Mouse (Mus musculus) embryonic facial prominence, embryonic 14.5 days (tissue): ENCODE results near the gene F10. TPM values are rescaled to one million over a fixed set of nuclear protein-coding genes. Genes with fewer than 3 reads are reported as not detected.

ENCODE experiments used
- ATAC-seq: fragments of 200-750 bp; cut with Nextera tagmentation; 2 replicates; pipeline ENCODE4 v1.8.0; 2017; ENCODE audit warnings: low read depth, moderate number of reproducible peaks, moderate TSS enrichment
- DNase-seq: peaks from one replicate; pipeline ENCODE4 v3.0.0-alpha.2; 2015; ENCODE audit warnings: low spot score
- H3K27ac ChIP-seq: fragments of 300-500 bp; sonication (generic); replicated peaks from 2 replicates; pipeline ENCODE4 v1.5.1; 2014; ENCODE audit warnings: low read depth, mild to moderate bottlenecking, low read length, moderate library complexity
- H3K27me3 ChIP-seq: fragments of 300-500 bp; sonication (generic); replicated peaks from 2 replicates; pipeline ENCODE4 v1.6.1; 2014; ENCODE audit warnings: low read length; ENCODE audit not compliant: control insufficient read depth, insufficient read depth
- H3K36me3 ChIP-seq: fragments of 300-500 bp; sonication (generic); 2 replicates; pipeline ENCODE4 v1.6.1; 2014; ENCODE audit warnings: low read length, mixed read lengths; ENCODE audit not compliant: control insufficient read depth, insufficient read depth
- H3K4me1 ChIP-seq: fragments of 300-500 bp; sonication (generic); 2 replicates; pipeline ENCODE4 v1.6.1; 2014; ENCODE audit warnings: antibody characterized with exemption, low read length; ENCODE audit not compliant: control insufficient read depth, insufficient read depth
- H3K4me2 ChIP-seq: fragments of 300-500 bp; sonication (generic); 2 replicates; pipeline ENCODE4 v1.6.1; 2014; ENCODE audit warnings: low read depth, mild to moderate bottlenecking, low read length, moderate library complexity, mixed read lengths
- H3K4me3 ChIP-seq: fragments of 300-500 bp; sonication (generic); 2 replicates; pipeline ENCODE4 v1.5.1; 2014; ENCODE audit warnings: low read depth, mild to moderate bottlenecking, low read length
- H3K9ac ChIP-seq: fragments of 300-500 bp; sonication (generic); 2 replicates; pipeline ENCODE4 v1.6.1; 2014; ENCODE audit warnings: low read depth, mild to moderate bottlenecking, low read length, moderate library complexity, mixed read lengths
- H3K9me3 ChIP-seq: fragments of 300-500 bp; sonication (generic); 2 replicates; pipeline ENCODE4 v1.6.1; 2016; ENCODE audit warnings: low read length; ENCODE audit not compliant: control insufficient read depth
- WGBS: fragments of 180-500 bp; shearing (Covaris S2); extraction: QIAGEN DNeasy Blood & Tissue Kit; methylation state at CpG from one replicate; pipeline ENCODE4 v1.1.7; 2014; 5-methylcytosine and 5-hydroxymethylcytosine counted together
- polyA plus RNA-seq: library from polyadenylated mRNA; unstranded; fragments of >200 nt; fragmentation: Nextera tagmentation; extraction: Ambion mirVana; gene quantifications from 2 replicates; pipeline ENCODE4 v1.2.1, GENCODE M21; 2014

Gene F10
- polyA plus RNA-seq, 1 experiment from 2014 or later = 0.38 TPM

DNA sequence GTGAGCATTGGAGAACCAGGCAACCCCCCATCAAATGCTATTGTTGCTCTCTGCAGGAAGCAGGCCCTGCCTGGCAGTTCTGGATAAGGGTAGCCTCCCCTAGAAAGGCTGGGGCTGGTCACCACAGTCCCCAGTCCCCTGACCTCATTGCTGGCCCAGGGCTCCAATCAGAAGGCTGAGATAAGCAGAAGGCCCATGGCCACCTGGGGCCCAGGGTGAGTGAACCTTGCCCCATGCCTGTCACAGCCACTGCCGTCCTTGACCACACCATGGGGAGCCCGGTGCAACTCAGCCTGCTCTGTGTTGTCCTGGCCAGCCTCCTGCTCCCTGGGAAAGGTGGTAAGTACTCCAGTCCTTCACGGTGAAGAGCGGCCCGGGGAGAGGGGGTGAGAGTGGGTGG lies 461 bp downstream of the F10 start:
- Histone ChIP-seq H3K27ac (no peak overlapping the region), H3K36me3 (no peaks in the 10 kb centered on the region), H3K4me1 (no peaks in the 10 kb centered on the region), H3K9me3 (no peaks in the 10 kb centered on the region), H3K9ac (no peak overlapping the region), H3K27me3 (no peaks in the 10 kb centered on the region), H3K4me3 (no peak overlapping the region), H3K4me2 (no peak overlapping the region)
- DNase-seq (no peak), ATAC-seq (no peak)
- 44% methylated on average over 5 of the region's 5 CpGs for WGBS

DNA sequence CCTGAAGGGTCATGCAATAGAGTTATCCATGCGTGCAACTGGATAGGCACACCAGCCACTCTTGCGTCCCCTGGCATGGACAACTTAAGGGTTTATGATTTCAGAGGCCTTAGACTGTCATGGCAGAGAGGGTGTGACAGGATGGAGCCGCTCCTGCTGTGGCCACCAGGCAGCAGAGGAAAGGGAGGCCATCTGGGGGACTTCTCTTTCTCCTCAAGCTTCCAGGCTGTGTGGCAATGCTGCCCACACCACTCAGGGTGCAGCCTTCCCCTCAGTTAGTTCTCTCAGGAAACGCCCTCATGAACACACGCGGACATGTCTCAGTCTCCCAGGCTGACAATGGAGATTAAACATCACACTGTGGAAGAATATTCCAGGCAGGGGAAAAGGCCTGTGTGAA lies 1.9 kb downstream of the F10 start:
- DNase-seq = no peak
- Histone ChIP-seq H3K4me2 (no peak overlapping the region), H3K27ac (no peak overlapping the region), H3K36me3 (no peaks in the 10 kb centered on the region), H3K4me1 (no peaks in the 10 kb centered on the region), H3K4me3 (no peak overlapping the region), H3K27me3 (no peaks in the 10 kb centered on the region), H3K9me3 (no peaks in the 10 kb centered on the region), H3K9ac (no peak overlapping the region)
- 80% methylated on average over 6 of the region's 6 CpGs for WGBS
- no peak for ATAC-seq

DNA sequence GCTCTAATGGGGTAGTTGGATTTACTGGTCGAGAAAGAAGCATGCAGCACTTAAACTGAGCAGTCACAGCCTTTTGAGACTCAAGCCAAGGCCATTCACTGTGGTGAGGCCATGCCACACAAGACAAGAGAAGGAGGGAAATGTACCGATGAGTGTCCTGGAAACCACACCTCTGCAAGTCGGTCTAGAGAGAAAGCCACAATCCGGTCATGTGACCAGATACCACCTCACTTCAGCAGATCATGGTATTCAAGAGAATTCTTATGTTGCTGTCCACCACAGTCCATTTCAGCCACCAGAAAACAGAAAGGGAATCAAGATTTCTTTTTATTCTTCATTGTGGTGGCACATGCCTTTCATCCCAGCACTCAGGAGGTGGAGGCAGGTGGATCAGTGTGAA lies 4.4 kb downstream of the F10 start:
- H3K36me3 ChIP-seq = no peaks in the 10 kb centered on the region
- H3K9me3 ChIP-seq = no peaks in the 10 kb centered on the region
- no peak overlapping the region for H3K9ac ChIP-seq
- no peak overlapping the region for H3K27ac ChIP-seq
- ATAC-seq (no peak), DNase-seq (no peak)
- no peaks in the 10 kb centered on the region for H3K27me3 ChIP-seq
- H3K4me2 ChIP-seq = no peak overlapping the region
- H3K4me3 ChIP-seq = no peak overlapping the region
- WGBS = 87% methylated on average over 4 of the region's 4 CpGs
- H3K4me1 ChIP-seq = no peaks in the 10 kb centered on the region

DNA sequence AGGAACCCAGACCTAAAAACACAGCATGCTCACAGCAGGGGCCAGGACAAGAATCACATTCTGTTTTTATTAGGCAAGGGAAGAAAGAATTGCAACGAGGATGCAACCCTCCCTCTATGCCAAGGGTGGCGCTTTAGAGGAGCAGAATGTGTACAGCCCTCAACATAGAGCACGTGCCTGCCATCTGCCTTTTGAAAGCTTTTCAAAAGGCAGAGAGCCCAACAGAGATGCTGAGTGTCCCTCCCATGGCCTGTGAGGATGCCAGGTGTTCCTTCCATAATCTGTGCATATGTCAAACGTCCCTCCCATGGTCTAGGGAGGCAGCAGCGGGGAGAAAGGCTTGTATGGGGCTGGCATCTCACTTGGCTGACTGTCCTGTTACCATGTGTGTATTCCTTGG lies 10.5 kb downstream of the F10 start:
- H3K4me1 ChIP-seq = no peaks in the 10 kb centered on the region
- no peak for ATAC-seq

DNA sequence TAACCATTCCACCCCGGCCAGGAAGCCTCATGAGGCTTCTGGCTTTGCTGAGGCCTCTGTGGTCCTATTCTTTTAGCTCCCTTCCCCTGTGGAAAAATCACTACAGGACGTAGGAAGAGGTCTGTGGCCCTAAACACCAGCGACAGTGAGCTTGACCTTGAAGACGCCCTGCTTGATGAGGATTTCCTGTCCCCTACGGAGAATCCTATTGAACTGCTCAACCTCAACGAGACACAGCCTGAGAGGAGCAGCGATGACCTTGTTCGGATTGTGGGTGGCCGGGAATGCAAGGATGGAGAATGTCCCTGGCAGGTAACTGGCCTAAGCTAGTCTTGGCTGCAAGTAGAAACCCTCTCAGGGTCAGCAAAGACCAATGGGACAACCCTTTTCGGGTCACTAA lies 13.4 kb downstream of the F10 start:
- no peak for DNase-seq
- Histone ChIP-seq H3K9ac (no peak overlapping the region), H3K4me3 (no peak overlapping the region), H3K27ac (no peak overlapping the region), H3K4me1 (no peaks in the 10 kb centered on the region), H3K4me2 (no peak overlapping the region), H3K36me3 (no peaks in the 10 kb centered on the region), H3K9me3 (no peaks in the 10 kb centered on the region), H3K27me3 (no peaks in the 10 kb centered on the region)
- WGBS = 82% methylated on average over 10 of the region's 10 CpGs
- no peak for ATAC-seq

More for the DNA sequence above, 10.5 kb downstream of the F10 start:
- Histone ChIP-seq H3K4me2 (no peak overlapping the region), H3K9ac (no peak overlapping the region), H3K9me3 (no peaks in the 10 kb centered on the region), H3K27me3 (no peaks in the 10 kb centered on the region), H3K36me3 (no peaks in the 10 kb centered on the region), H3K4me3 (no peak overlapping the region), H3K27ac (no peak overlapping the region)
- no peak for DNase-seq
- WGBS = 53% methylated on average over 5 of the region's 5 CpGs

DNA sequence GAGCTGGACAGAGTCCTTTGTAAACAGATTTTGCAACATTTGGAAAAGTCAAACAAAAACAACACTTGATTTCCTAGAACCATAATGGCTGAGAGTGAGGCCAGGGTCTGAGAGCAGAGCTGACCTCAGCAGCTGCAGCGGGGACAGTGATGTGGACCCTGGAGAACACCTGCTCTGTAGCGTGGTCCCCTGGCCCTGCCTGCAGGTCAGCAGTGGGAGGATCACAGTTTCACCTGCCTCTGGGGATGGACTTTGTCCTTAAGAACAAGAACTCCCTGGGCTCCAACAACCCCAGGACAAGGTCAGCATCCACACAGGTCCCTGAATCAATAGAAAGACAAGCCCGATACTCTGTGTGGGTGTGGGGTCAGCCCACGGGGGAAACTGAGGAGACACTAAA lies 20.2 kb downstream of the F10 start:
- no peaks in the 10 kb centered on the region for H3K4me1 ChIP-seq
- H3K36me3 ChIP-seq = no peaks in the 10 kb centered on the region
- ATAC-seq (no peak), DNase-seq (no peak)
- H3K9me3 ChIP-seq = no peaks in the 10 kb centered on the region
- H3K4me2 ChIP-seq = no peak overlapping the region
- no peak overlapping the region for H3K27ac ChIP-seq
- H3K27me3 ChIP-seq = no peaks in the 10 kb centered on the region
- H3K4me3 ChIP-seq = no peak overlapping the region
- H3K9ac ChIP-seq = no peak overlapping the region
- 83% methylated on average over 4 of the region's 4 CpGs for WGBS

DNA sequence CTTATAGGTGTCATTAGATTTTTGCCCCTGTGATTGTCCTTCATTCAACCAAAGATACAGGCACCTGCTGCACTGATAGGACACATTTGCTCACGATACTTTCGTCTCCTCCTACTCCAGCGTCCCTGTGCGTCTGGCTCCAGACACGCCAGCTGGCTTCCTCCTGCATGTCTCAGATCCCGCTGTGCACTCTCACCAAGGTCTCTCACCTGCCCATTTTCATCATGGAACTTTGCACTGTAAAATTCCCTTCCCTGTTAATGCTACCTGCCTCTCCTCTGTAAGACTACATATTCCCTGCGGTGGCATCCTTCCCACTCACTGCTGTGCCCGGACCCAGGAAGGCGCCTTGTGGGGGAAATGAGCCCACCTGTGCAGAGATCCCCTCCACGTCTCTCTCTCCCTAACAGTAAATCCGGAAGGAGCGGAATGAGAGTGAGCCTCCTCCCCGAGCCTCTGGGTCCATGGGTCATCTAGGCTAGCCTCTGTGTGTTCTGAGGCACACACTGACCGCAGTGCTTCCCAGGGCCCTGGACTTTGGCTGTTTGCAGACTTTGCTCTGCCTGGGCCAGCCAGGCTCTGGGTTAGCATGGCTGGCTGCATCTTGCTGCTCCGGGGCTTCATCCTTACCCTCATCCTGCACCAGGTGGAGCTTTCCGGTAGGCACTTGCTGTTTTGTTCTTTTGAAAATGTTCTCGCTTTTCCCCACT lies 23.5 kb downstream of the F10 start, which contains the start of gene Proz:
Gene Proz (plus strand): TSS at position 474 of the 710 bp plus-strand sequence.
- no peaks in the 10 kb centered on the region for H3K36me3 ChIP-seq
- DNase-seq = no peak
- no peaks in the 10 kb centered on the region for H3K27me3 ChIP-seq
- H3K9me3 ChIP-seq = no peaks in the 10 kb centered on the region
- no peak within 1 kb of the TSS for H3K9ac ChIP-seq
- ATAC-seq = no peak
- no peak within 1 kb of the TSS for H3K27ac ChIP-seq
- H3K4me1 ChIP-seq = no peaks in the 10 kb centered on the region
- 76% methylated on average over 17 of the region's 17 CpGs for WGBS
- H3K4me2 ChIP-seq = no peak within 1 kb of the TSS
- H3K4me3 ChIP-seq = no peak within 1 kb of the TSS

DNA sequence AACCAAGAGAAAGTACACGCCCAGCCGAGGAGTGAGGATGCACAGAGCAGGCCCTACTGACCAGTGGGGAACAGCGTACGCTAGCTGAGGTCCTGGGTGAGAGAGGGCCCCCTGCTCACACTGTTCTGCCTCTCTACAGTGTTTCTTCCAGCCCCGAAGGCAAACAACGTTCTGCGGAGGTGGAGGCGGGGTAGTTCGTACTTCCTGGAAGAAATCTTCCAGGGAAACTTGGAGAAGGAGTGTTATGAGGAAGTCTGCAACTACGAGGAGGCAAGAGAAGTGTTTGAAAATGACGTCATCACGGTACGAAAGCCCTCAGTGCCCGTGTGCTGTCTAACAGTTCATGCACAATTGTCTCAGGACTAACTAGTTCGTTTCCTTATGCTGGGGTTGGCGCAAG lies 26.0 kb downstream of the F10 start:
- Histone ChIP-seq H3K36me3 (no peaks in the 10 kb centered on the region), H3K4me2 (no peak overlapping the region), H3K4me1 (no peaks in the 10 kb centered on the region), H3K4me3 (no peak overlapping the region), H3K27ac (no peak overlapping the region), H3K9me3 (no peaks in the 10 kb centered on the region), H3K27me3 (no peaks in the 10 kb centered on the region), H3K9ac (no peak overlapping the region)
- 68% methylated on average over 16 of the region's 16 CpGs for WGBS
- ATAC-seq (no peak), DNase-seq (no peak)

DNA sequence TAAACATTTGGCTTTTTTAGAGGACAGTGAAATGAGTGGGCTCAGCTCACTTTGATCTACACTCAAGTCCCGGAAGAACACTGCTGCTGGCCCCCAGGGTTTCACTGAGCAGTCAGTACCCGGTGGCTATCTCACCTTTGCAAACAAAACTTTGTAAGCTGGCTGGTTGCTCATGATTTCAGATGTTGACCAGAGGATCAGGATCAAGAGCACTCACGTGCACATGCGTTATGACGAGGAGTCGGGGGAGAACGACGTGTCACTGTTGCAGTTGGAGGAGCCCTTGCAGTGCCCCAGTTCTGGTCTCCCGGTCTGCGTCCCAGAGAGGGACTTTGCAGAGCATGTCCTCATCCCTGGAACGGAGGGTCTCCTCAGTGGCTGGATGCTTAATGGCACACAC lies 36.1 kb downstream of the F10 start:
- Histone ChIP-seq H3K27ac (no peak overlapping the region), H3K27me3 (no peaks in the 10 kb centered on the region), H3K36me3 (peaks cover 45% of the 10 kb centered on the region), H3K9ac (no peak overlapping the region), H3K4me1 (no peaks in the 10 kb centered on the region), H3K9me3 (no peaks in the 10 kb centered on the region), H3K4me3 (no peak overlapping the region), H3K4me2 (no peak overlapping the region)
- DNase-seq (no peak), ATAC-seq (no peak)
- WGBS = 90% methylated on average over 11 of the region's 11 CpGs
